In genomic region chr1:155233931-155234607, GRCm38 (mm10) we compare ENCODE assay signal across 8 mouse cellular contexts. TPM values are rescaled to one million over a fixed set of nuclear protein-coding genes. Genes with fewer than 3 reads are reported as not detected.
DNase-seq lines count a peak whose midpoint lies in the region; ATAC-seq lines count a peak whose summit lies in the region.

No protein-coding gene starts in this region.

- peaks cover 92% of the 10 kb centered on the region for H3K4me1 ChIP-seq in hindbrain, embryonic 10.5 days (replicated peaks)
- peaks cover 44% of the 10 kb centered on the region for H3K4me1 ChIP-seq in megakaryocyte, embryonic 14.5 days
- peaks cover 56% of the 10 kb centered on the region for H3K4me1 ChIP-seq in stomach, embryonic 16.5 days (ENCODE audit: control insufficient read depth, insufficient read depth, low read length)

- H3K27ac ChIP-seq in hindbrain, embryonic 10.5 days = peak overlapping the region; percentile 87
- peak overlapping the region; percentile 89 for H3K27ac ChIP-seq in stomach, embryonic 16.5 days (ENCODE audit: low read length)

- H3K36me3 ChIP-seq in hindbrain, embryonic 10.5 days = no peaks in the 10 kb centered on the region
- no peaks in the 10 kb centered on the region for H3K36me3 ChIP-seq in megakaryocyte, embryonic 14.5 days (replicated peaks; ENCODE audit: low read length)
- no peaks in the 10 kb centered on the region for H3K36me3 ChIP-seq in stomach, embryonic 16.5 days (ENCODE audit: control insufficient read depth, insufficient read depth, low read length)

- ATAC-seq in stomach, embryonic 16.5 days (ENCODE audit: insufficient read depth, low FRiP score) = 0 out of 2 replicates have a peak, but pooled peaks have one; percentile 20
- ATAC-seq in CD4-positive, CD25-positive, alpha-beta regulatory T cell, adult 4 months = no peak

- peak overlapping the region; percentile 16; the same call in 1 of the 2 replicates for H3K4me3 ChIP-seq in hindbrain, embryonic 10.5 days
- peak overlapping the region; percentile 62 for H3K4me3 ChIP-seq in megakaryocyte, embryonic 14.5 days (replicated peaks)
- no peak overlapping the region for H3K4me3 ChIP-seq in stomach, embryonic 16.5 days (replicated peaks; ENCODE audit: low read length)

- WGBS in hindbrain, embryonic 10.5 days = 24% methylated on average over 14 of the region's 14 CpGs
- 32% methylated on average over 14 of the region's 14 CpGs for WGBS in stomach, embryonic 16.5 days

- H3K9ac ChIP-seq in stomach, embryonic 16.5 days (ENCODE audit: low read length) = peak overlapping the region; percentile 32; the same call in 1 of the 2 replicates

- peak; percentile 34 for DNase-seq in ZHBTc4 (ENCODE audit: low read depth, low spot score)
- DNase-seq in cerebellum, adult 9-11 months = peak; percentile 71
- DNase-seq in gastrocnemius, adult 18-20 months (ENCODE audit: low spot score) = peak; percentile 86
- DNase-seq in hindbrain, embryonic 10.5 days (ENCODE audit: low spot score) = peak; percentile 52
- peak; percentile 72 for DNase-seq in layer of hippocampus, adult 9-11 months

- H3K4me2 ChIP-seq in stomach, embryonic 16.5 days (ENCODE audit: low read depth, low read length) = peak overlapping the region; percentile 23; the same call in 1 of the 2 replicates

- peaks cover 6% of the 10 kb centered on the region for H3K27me3 ChIP-seq in hindbrain, embryonic 10.5 days (ENCODE audit: insufficient read depth, poor library complexity, severe bottlenecking)
- H3K27me3 ChIP-seq in megakaryocyte, embryonic 14.5 days (replicated peaks) = peaks cover 69% of the 10 kb centered on the region
- no peaks in the 10 kb centered on the region for H3K27me3 ChIP-seq in stomach, embryonic 16.5 days (ENCODE audit: control insufficient read depth, insufficient read depth, low read length)

- no peaks in the 10 kb centered on the region for H3K9me3 ChIP-seq in hindbrain, embryonic 10.5 days
- no peaks in the 10 kb centered on the region for H3K9me3 ChIP-seq in megakaryocyte, embryonic 14.5 days
- no peaks in the 10 kb centered on the region for H3K9me3 ChIP-seq in stomach, embryonic 16.5 days (replicated peaks; ENCODE audit: control insufficient read depth, low read length)

RNA-seq across cellular contexts. Expression of gene BC034090, which starts 10.2 kb away (rescaled TPM):
- total RNA-seq in gastrocnemius, adult 18-20 months (2021) = 1 to 10 TPM in 1 of 2 experiments, under 1 TPM in 1; 0.64 to 1.5 TPM
- 5.3 and 6.2 TPM in 2 replicates for polyA plus RNA-seq in hindbrain, embryonic 10.5 days (2016; fragmentation: Nextera tagmentation; extraction: Ambion mirVana)
- polyA plus RNA-seq in megakaryocyte, embryonic 14.5 days (2012; ENCODE audit: insufficient read depth, low replicate concordance) = 3.3 and 4.7 TPM in 2 replicates
- polyA plus RNA-seq in stomach, embryonic 16.5 days (2015; fragmentation: Nextera tagmentation; extraction: Ambion mirVana) = 2.5 and 3.3 TPM in 2 replicates
- under 1 TPM; 0.29 to 0.32 TPM for polyA plus RNA-seq in CD4-positive, CD25-positive, alpha-beta regulatory T cell, adult 4 months (2017; shearing (Covaris generic))

Comparison
In these comparisons a context has a peak if more than half of its experiments do, and no peak if none do; other contexts are left out.
1. DNase-seq: peak in every context shown above with its lines; median percentile 86 in gastrocnemius, adult 18-20 months; 72 in layer of hippocampus, adult 9-11 months; 71 in cerebellum, adult 9-11 months; 52 in hindbrain, embryonic 10.5 days; 34 in ZHBTc4.